Mouse (Mus musculus): Measurements from ENCODE around the gene Taar7b.
A peak's percentile ranks its signal among the peaks of the same experiment; 100 is the strongest.

Taar7b gene

GRCm38 (mm10) chr10:23999639-24000038 is at the start of gene Taar7b:
TSS of gene Taar7b (plus strand) at chr10:23999939.
- no peak for DNase-seq (ENCODE audit: low spot score in 2 of 2)

GRCm38 (mm10) chr10:23951714-23952113 is 48.0 kb upstream of the Taar7b start:
- DNase-seq (ENCODE audit: low spot score in 2 of 2), result no peak

DNA sequence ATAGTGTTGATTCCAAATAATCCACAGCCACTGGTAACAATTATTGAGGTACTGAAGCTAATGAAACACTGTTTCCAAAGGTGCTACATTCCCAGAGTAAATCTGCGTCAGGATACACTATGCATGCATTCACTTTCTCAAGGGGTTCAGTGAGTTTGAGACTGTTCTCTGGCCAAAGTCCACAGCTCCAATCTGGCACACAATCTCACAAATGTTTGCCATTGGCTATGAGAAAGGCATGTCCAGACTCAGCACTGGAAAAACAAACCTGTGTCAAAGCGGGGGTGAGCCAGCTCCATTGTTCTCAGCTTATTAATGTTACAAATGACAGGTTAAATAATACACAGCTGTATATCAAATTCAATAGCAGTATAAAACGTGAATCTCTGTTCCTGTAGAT is 40.7 kb upstream of the Taar7b start:
- no peak for DNase-seq (ENCODE audit: low spot score in 2 of 2)

DNA sequence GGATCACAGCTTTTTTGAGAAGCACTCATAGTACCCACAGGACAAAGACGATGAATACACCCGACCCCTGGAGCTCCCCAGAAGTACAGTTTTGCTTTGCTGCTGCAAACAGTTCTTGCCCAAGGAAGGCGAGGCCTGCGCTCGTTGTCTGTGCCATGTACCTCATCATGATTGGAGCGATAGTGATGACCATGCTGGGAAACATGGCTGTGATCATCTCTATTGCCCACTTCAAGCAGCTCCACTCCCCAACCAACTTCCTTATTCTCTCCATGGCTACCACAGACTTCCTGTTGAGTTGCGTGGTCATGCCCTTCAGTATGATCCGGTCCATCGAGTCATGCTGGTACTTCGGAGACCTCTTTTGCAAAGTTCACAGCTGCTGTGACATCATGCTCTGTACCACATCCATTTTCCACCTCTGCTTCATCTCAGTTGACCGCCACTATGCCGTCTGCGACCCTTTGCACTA is 39.3 kb upstream of the Taar7b start, which contains the start of gene Taar4:
Taar4 (plus strand) TSS at position 51 of the 472 bp plus-strand sequence.
- no peak for DNase-seq (ENCODE audit: low spot score in 2 of 2)

DNA sequence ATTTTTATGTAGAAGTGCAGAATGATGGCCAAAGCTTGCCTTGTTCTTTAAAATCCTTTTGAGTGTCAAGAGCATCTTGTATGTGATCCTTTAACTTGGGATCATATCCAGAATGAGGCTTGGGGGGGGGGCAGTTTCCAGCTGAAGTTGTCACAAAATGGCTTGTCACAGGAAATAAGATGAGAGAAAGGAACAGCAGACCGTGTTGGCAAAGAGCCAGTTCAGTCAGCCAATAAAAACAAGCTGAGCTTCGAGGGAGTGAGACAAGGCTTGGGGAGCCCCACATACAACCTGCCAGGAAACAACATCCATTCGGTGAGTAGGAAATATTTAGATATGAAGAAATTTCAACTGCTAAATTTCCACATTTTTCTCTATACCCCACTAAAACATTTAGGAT is 36.3 kb upstream of the Taar7b start:
- DNase-seq (ENCODE audit: low spot score in 2 of 2), result no peak

DNA sequence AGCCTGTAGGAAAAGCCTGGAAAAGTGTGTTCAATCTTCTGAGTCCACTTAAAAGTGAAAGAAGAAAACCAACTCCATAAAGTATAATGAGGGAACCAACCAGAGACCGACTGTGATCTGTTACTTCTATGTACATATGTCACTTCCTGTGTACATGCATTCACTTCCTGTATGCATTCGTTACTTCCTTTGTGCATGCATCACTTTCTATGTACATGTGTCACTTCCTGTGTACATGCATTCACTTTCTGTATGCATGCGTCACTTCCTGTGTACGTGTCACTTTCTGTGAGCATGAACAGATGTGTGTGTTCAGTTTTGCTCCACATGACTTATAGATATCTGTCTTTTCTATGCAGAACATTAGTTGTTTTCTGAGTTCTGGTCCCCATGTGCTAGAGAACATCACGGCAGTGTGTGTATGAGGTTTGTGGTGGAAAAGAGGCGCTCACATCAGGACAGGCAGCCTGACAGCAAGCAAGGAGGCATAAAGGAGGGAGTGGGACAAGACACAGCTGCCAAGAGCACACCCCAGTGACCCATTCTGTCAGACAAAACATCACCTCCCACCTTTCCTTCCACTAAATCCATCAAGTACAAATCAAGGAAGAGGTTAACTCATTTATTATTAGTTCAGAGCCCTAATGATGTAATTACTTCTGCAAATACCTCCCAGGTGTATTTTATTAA is 34.7 kb upstream of the Taar7b start:
- no peak for DNase-seq (ENCODE audit: low spot score in 2 of 2)

- no peak for DNase-seq (ENCODE audit: low spot score in 2 of 2)
Observed at GRCm38 (mm10) chr10:23970656-23971165, 29.0 kb upstream of the Taar7b start, which contains the start of gene Taar5. TSS of gene Taar5 (plus strand) at chr10:23970706.

- DNase-seq (ENCODE audit: low spot score in 2 of 2), result no peak
Observed at GRCm38 (mm10) chr10:23971256-23971655, 28.5 kb upstream of the Taar7b start.

- DNase-seq (ENCODE audit: low spot score in 2 of 2), result no peak
Observed at GRCm38 (mm10) chr10:23977958-23978357, 21.8 kb upstream of the Taar7b start.

- DNase-seq (ENCODE audit: low spot score in 2 of 2), result peak; percentile 40 to 53
Observed at GRCm38 (mm10) chr10:23978901-23979705, 20.6 kb upstream of the Taar7b start.

DNA sequence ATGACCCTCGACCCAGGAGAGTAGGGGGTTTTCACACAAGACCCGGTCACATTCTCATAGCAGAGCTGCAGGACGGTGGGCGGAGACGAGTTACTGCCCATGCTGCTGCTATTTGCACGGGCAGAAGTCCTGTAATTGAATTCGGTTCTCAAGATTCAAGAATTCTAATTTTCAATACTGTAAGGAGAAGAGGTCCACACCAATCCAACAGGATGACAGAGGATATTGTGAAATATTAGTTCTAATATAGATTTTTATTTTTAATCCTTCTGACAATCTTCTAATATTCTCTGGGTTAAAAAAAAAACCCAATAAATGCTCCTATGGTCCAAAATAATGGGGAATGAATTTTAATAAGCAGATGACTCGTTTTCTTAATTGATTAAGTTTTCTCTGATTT is 14.2 kb upstream of the Taar7b start, which contains the start of gene Taar6:
Taar6 (minus strand) TSS at position 101 of the 400 bp plus-strand sequence.
- no peak for DNase-seq (ENCODE audit: low spot score in 2 of 2)

DNA sequence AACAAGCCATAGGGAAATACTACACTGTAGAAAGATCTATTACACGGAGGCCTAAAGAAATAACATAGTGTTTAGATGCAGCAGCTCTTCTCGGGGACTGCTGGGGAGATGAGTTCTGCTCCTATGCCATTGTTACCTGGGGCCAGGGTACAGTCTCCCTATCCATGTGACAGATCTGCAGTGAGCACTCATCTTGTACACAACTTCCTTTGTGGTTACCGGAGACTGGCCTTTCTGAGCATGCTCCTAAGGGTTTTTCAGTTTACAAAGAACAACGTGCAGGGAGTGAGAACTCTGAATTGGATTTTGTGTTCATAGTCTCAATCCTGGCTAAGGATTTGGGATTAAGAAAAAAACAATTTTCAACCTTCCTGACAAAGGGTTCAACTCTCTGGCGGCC is 13.3 kb upstream of the Taar7b start:
- DNase-seq (ENCODE audit: low spot score in 2 of 2), result no peak

GRCm38 (mm10) chr10:23993381-23993780 is 6.4 kb upstream of the Taar7b start, which contains the start of gene Taar7a:
TSS of gene Taar7a (minus strand) at chr10:23993481.
- no peak for DNase-seq (ENCODE audit: low spot score in 2 of 2)

GRCm38 (mm10) chr10:24006442-24006841 is 6.7 kb downstream of the Taar7b start:
- DNase-seq (ENCODE audit: low spot score in 2 of 2), result no peak

GRCm38 (mm10) chr10:24007034-24007433 is 7.3 kb downstream of the Taar7b start:
- no peak for DNase-seq (ENCODE audit: low spot score in 2 of 2)

DNA sequence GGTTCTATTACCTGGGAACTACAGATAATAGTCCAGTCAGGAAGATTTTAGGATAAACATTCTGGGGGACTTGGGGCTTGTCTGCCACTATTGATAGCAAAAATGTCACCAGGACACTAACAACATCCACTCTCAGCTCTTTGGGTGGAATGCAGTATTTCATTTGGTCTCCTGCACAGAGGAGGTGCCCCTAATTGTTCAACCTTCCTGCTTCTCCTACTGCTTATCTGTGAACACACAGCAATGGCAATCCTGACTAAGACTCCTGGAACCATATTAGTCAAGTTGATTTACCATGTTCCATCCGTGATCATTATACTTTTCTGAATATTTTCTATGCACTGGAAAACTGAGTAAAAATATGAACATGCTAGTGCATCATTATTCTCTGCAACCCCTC is 8.4 kb downstream of the Taar7b start:
- DNase-seq (ENCODE audit: low spot score in 2 of 2), result no peak

- no peak for DNase-seq (ENCODE audit: low spot score in 2 of 2)
Observed at GRCm38 (mm10) chr10:24026922-24027321, 27.2 kb downstream of the Taar7b start, which contains the start of gene Taar7d. TSS of gene Taar7d (plus strand) at chr10:24027222.

- no peak for DNase-seq (ENCODE audit: low spot score in 2 of 2)
Observed at GRCm38 (mm10) chr10:24031347-24031746, 31.6 kb downstream of the Taar7b start.

GRCm38 (mm10) chr10:24037314-24037713 is 37.6 kb downstream of the Taar7b start, which contains the start of gene Taar7e:
TSS of gene Taar7e (plus strand) at chr10:24037614.
- DNase-seq (ENCODE audit: low spot score in 2 of 2), result no peak

GRCm38 (mm10) chr10:24040120-24040869 is 40.6 kb downstream of the Taar7b start:
- DNase-seq (ENCODE audit: low spot score in 2 of 2), result no peak

- DNase-seq (ENCODE audit: low spot score in 2 of 2), result no peak
Observed at GRCm38 (mm10) chr10:24049210-24049609, 49.5 kb downstream of the Taar7b start, which contains the start of gene Taar7f. TSS of gene Taar7f (plus strand) at chr10:24049510.

All from frontal cortex, postnatal 25 days (tissue).